Mouse (Mus musculus): ENCODE data around the gene Tmem247. TPM values are rescaled to one million over a fixed set of nuclear protein-coding genes. Genes with fewer than 3 reads are reported as not detected.
A peak's percentile ranks its signal among the peaks of the same experiment; 100 is the strongest.

Gene Tmem247
- total RNA-seq (2012; rRNA removed) (not detected in 2 replicates), total RNA-seq (2014; rRNA removed) (not detected in 2 replicates), polyA plus RNA-seq (2012; ENCODE audit: insufficient read length, low read depth) (not detected in 2 replicates)

DNA sequence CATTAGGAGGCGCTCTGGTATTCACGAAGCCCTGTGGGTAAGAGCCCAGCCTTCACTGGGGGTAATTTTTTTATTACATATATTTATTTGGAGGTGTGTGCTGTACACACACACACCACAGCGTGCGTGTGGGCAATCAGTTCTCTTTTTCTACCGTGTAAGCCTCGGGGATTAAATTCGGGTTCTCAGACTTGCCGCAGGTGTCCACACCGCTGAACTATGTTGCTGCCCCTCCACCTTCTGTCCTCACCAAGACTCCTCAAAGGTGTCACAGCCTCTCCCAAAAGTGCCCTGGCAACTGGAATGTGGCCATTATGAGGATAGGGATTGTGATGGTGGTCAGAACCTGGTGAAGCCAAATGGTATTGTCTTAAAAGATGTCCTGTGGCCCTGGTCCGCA lies at the start of gene Tmem247:
TSS of gene Tmem247 (plus strand) at position 301 of the 400 bp plus-strand sequence.
- H3K27me3 ChIP-seq (replicated peaks): no peaks in the 10 kb centered on the region
- DNase-seq (ENCODE audit: extremely low read depth): no peak
- H3K27ac ChIP-seq (ENCODE audit: insufficient read depth, low read depth): no peak within 1 kb of the TSS
- H3K9me3 ChIP-seq (replicated peaks; ENCODE audit: low read length): peaks cover 4% of the 10 kb centered on the region
- no peak for TF ChIP-seq ETS1 (conservative IDR thresholded peaks at IDR 0.05; ENCODE audit: low read depth, low read length)
- peak; percentile 23 for TF ChIP-seq RAD21 (IDR thresholded peaks at IDR 0.05; ENCODE audit: low read depth, low read length)
- peak in 1 of 2 experiments; percentile 45; a peak in 2 of 4 replicates for TF ChIP-seq CTCF (conservative IDR thresholded peaks at IDR 0.05 in 1 of 2, IDR thresholded peaks at IDR 0.05 in 1 of 2; ENCODE audit: low read depth in 2 of 2, low read length in 2 of 2)
- TF ChIP-seq USF1 (IDR thresholded peaks at IDR 0.05; ENCODE audit: low read depth, low read length): no peak
- 0 out of 4 replicates have a peak, but pooled peaks cover 0 to 3% of the 10 kb centered on the region in 2 experiments for H3K4me1 ChIP-seq (ENCODE audit: control insufficient read depth in 1 of 2, insufficient read depth in 2 of 2)
- no peak within 1 kb of the TSS for H3K9ac ChIP-seq (ENCODE audit: insufficient read depth, low read depth)
- no peak within 1 kb of the TSS for H3K4me3 ChIP-seq (replicated peaks in 1 of 3; ENCODE audit: low read depth in 2 of 3, low read length in 2 of 3, poor library complexity in 1 of 3)
- in situ Hi-C loops (cut with MboI; ENCODE audit: low pct_ligation_motif_present, low pct_unique_long_range_greater_than_20kb, low sequenced_read_pairs) (loop anchor here (5.0 to 25.0 kb wide), 3 partner anchors 125 to 645 kb away; no protein-coding TSS in a partner anchor), dilution Hi-C loops (cut with MboI; ENCODE audit: extremely low pct_ligation_motif_present, extremely low pct_unique_long_range_greater_than_20kb, low sequenced_read_pairs) (no loop called here)
- no peaks in the 10 kb centered on the region for H3K36me3 ChIP-seq (replicated peaks in 1 of 2; ENCODE audit: control insufficient read depth in 1 of 2, insufficient read depth in 1 of 2, low read length in 1 of 2)
- H3K79me2 ChIP-seq (replicated peaks; ENCODE audit: control insufficient read depth, extremely low read depth, insufficient read depth, poor library complexity, severe bottlenecking): no peaks in the 10 kb centered on the region
- H3K4me2 ChIP-seq (ENCODE audit: insufficient read depth, low read depth, poor library complexity, severe bottlenecking): no peak within 1 kb of the TSS

GRCm38 (mm10) chr17:86870586-86870985 lies 46.6 kb upstream of the Tmem247 start:
- in situ Hi-C loops (cut with MboI; ENCODE audit: low pct_ligation_motif_present, low pct_unique_long_range_greater_than_20kb, low sequenced_read_pairs) (no loop called here), dilution Hi-C loops (cut with MboI; ENCODE audit: extremely low pct_ligation_motif_present, extremely low pct_unique_long_range_greater_than_20kb, low sequenced_read_pairs) (no loop called here)
- no peak overlapping the region for H3K4me2 ChIP-seq (ENCODE audit: insufficient read depth, low read depth, poor library complexity, severe bottlenecking)
- DNase-seq (ENCODE audit: extremely low read depth): no peak
- no peak overlapping the region for H3K9ac ChIP-seq (ENCODE audit: insufficient read depth, low read depth)
- no peaks in the 10 kb centered on the region for H3K36me3 ChIP-seq (replicated peaks in 1 of 2; ENCODE audit: control insufficient read depth in 1 of 2, insufficient read depth in 1 of 2, low read length in 1 of 2)
- H3K27ac ChIP-seq (ENCODE audit: insufficient read depth, low read depth): no peak overlapping the region
- no peak overlapping the region for H3K4me3 ChIP-seq (replicated peaks in 1 of 3; ENCODE audit: low read depth in 2 of 3, low read length in 2 of 3, poor library complexity in 1 of 3)
- H3K79me2 ChIP-seq (replicated peaks; ENCODE audit: control insufficient read depth, extremely low read depth, insufficient read depth, poor library complexity, severe bottlenecking): no peaks in the 10 kb centered on the region
- TF ChIP-seq CHD2 (IDR thresholded peaks at IDR 0.05; ENCODE audit: low read length): no peak
- no peak for TF ChIP-seq ZMIZ1 (IDR thresholded peaks at IDR 0.05; ENCODE audit: low read depth, low read length)
- TF ChIP-seq GABPA (IDR thresholded peaks at IDR 0.05; ENCODE audit: insufficient replicate concordance, low read depth, low read length): no peak
- TF ChIP-seq ELF1 (IDR thresholded peaks at IDR 0.05; ENCODE audit: low read depth, low read length): no peak
- TF ChIP-seq TBP (conservative IDR thresholded peaks at IDR 0.05; ENCODE audit: low read depth, low read length): no peak
- TF ChIP-seq USF2 (conservative IDR thresholded peaks at IDR 0.05; ENCODE audit: low read depth, low read length): no peak
- no peak for TF ChIP-seq CTCF (conservative IDR thresholded peaks at IDR 0.05 in 1 of 2, IDR thresholded peaks at IDR 0.05 in 1 of 2; ENCODE audit: low read depth in 2 of 2, low read length in 2 of 2)
- H3K27me3 ChIP-seq (replicated peaks): no peaks in the 10 kb centered on the region
- H3K9me3 ChIP-seq (replicated peaks; ENCODE audit: low read length): no peaks in the 10 kb centered on the region
- peaks cover 0 to 5% of the 10 kb centered on the region in 2 experiments; a peak in 1 of 4 replicates for H3K4me1 ChIP-seq (ENCODE audit: control insufficient read depth in 1 of 2, insufficient read depth in 2 of 2)

DNA sequence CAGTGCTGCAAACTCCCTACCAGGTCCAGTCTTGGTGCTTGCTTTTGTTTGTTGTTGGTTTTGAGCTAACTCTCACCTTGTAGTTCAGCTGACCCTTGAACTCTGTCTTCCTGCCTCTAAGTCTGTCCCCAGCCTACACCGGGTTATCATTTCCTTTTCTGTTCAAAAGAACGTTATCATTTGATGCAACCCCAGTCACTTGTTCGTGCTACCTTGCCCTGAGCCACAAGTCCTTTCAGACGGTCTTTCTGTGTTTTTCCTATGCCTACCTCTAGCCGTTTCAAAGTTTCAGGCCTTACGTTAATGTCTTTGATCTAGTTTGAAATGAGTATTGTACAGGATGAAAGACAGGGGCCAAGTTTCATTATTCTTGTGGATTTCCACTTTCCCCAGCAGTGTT lies 44.5 kb upstream of the Tmem247 start:
- no peak overlapping the region for H3K4me3 ChIP-seq (replicated peaks in 1 of 3; ENCODE audit: low read depth in 2 of 3, low read length in 2 of 3, poor library complexity in 1 of 3)
- dilution Hi-C loops (cut with MboI; ENCODE audit: extremely low pct_ligation_motif_present, extremely low pct_unique_long_range_greater_than_20kb, low sequenced_read_pairs) (no loop called here), in situ Hi-C loops (cut with MboI; ENCODE audit: low pct_ligation_motif_present, low pct_unique_long_range_greater_than_20kb, low sequenced_read_pairs) (no loop called here)
- H3K27ac ChIP-seq (ENCODE audit: insufficient read depth, low read depth): no peak overlapping the region
- no peak overlapping the region for H3K9ac ChIP-seq (ENCODE audit: insufficient read depth, low read depth)
- H3K36me3 ChIP-seq (replicated peaks in 1 of 2; ENCODE audit: control insufficient read depth in 1 of 2, insufficient read depth in 1 of 2, low read length in 1 of 2): no peaks in the 10 kb centered on the region
- peak overlapping the region; percentile 3; the same call in 1 of the 2 replicates for H3K4me2 ChIP-seq (ENCODE audit: insufficient read depth, low read depth, poor library complexity, severe bottlenecking)
- no peak for TF ChIP-seq E2F4 (IDR thresholded peaks at IDR 0.05; ENCODE audit: insufficient replicate concordance, low read depth, low read length)
- no peak for TF ChIP-seq TBP (conservative IDR thresholded peaks at IDR 0.05; ENCODE audit: low read depth, low read length)
- TF ChIP-seq EP300 (IDR thresholded peaks at IDR 0.05; ENCODE audit: low read length): peak; percentile 32; the same call in 1 of the 2 replicates
- DNase-seq (ENCODE audit: extremely low read depth): no peak
- no peaks in the 10 kb centered on the region for H3K79me2 ChIP-seq (replicated peaks; ENCODE audit: control insufficient read depth, extremely low read depth, insufficient read depth, poor library complexity, severe bottlenecking)
- H3K27me3 ChIP-seq (replicated peaks): no peaks in the 10 kb centered on the region
- H3K9me3 ChIP-seq (replicated peaks; ENCODE audit: low read length): no peaks in the 10 kb centered on the region
- peaks cover 0 to 5% of the 10 kb centered on the region in 2 experiments; a peak in 1 of 4 replicates for H3K4me1 ChIP-seq (ENCODE audit: control insufficient read depth in 1 of 2, insufficient read depth in 2 of 2)

Measured in CH12.LX (cell line).